Mouse (Mus musculus) c-Kit-positive CD71-negative TER-119-negative erythroid progenitor cells, embryonic 14.5 days (primary cell): ENCODE measurements around the gene Xrra1.

Source experiments
- DNase-seq: peaks from one replicate; pipeline ENCODE4 v3.0.0-alpha.2; 2013; ENCODE audit warnings: low read depth

Xrra1 gene

DNA sequence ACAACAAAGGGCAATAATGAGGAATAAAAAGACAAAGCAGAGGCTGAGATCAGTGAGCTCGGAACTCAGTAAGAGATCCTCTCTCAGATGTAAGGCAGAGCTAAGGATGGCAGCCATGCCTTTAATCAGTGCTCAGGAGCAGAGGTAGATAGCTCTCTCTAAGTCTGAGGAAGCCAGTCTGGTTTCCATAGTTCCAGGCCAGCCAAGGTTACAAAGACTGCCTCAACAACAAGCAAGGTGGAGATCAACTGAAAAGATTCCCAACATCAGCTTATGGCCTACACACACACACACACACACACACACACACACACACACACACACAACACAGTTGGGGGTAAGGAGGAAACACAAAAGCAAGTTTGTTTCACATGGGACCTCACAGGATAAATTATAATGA is 7.8 kb upstream of the Xrra1 start:
- no peak for DNase-seq

GRCm38 (mm10) chr7:99851618-99852017 is 7.3 kb upstream of the Xrra1 start:
- no peak for DNase-seq

GRCm38 (mm10) chr7:99853350-99853749 is 5.6 kb upstream of the Xrra1 start:
- no peak for DNase-seq

DNA sequence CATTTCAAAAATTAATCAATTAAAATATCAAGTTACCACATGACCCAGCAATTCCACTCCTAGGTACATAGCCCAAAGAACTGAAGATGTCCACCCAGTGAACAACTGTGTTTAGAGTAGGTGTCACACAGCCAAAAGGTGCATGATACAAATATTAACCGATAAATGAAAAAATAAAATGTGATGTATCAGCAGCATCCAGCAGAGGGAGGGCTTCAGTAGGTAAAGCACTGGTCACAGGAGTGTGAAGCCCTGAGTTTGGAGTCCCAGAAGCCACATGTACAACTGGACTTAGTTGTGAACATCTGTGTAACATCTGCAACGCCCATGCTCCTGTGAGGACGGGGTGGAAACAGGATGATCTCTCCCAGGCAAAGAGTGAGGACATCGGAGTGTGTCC is 4.6 kb upstream of the Xrra1 start:
- no peak for DNase-seq

GRCm38 (mm10) chr7:99856266-99856861 is 2.6 kb upstream of the Xrra1 start:
- DNase-seq, result no peak

- DNase-seq, result no peak
Observed at GRCm38 (mm10) chr7:99858175-99858812, 622 bp upstream of the Xrra1 start.

GRCm38 (mm10) chr7:99863362-99863761 is 4.4 kb downstream of the Xrra1 start, which contains the start of gene Spcs2:
TSS of gene Spcs2 (minus strand) at chr7:99863462.
- no peak for DNase-seq

DNA sequence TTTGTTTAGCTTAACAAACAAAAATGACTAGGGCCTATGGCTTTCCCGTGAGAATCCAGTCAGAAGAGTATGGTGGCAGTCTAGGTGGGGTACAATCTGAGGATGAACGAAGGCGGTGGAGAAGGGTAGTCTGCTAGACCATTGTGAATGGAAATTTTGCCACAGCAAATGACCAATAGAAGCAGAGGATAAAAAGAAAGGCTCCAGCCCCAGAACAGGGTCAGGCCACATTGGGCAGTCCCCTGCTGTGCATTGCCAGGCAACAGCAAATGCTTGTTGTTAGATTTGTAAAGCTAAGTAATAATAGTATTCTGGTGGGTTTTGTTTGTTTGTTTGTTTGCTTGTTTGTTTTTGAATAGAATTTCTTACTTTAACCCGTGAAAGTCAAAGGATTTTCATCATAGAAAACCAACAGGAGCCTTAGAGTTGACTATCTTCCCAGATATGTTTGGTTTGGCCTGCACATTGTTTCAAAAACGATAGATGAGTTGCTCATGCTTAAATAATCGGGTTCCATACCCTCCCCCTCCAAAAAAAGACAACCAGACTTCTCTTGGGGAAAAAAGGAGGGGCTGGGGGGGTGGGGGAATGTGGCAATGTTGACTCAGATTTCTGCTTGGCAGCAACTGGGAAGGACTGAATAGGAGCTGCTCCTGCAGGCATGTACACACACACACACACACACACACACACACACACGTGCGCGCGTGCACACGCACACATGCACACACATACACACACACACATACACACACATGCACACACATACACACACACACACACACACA is 5.5 kb downstream of the Xrra1 start:
- no peak for DNase-seq

GRCm38 (mm10) chr7:99865219-99865618 is 6.3 kb downstream of the Xrra1 start:
- DNase-seq, result no peak

DNA sequence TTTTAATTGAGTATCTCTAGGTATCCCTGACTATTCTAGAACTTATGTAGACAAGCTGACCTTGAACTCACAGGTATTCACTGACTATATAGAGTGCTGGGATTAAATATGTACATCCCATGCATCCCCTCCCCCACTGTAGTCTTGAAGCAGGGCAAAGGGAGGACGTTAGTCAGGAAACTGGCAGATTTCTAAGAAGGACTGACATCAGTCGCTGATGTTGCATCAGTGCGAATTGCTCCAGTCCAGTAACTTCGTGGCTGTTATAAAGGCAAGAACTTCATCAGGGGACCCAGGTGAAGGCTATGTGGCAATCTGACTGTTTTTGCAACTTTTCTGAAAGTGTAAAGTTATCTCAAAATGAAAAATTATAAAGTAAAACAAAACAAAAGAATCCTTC is 10.4 kb downstream of the Xrra1 start:
- no peak for DNase-seq

DNA sequence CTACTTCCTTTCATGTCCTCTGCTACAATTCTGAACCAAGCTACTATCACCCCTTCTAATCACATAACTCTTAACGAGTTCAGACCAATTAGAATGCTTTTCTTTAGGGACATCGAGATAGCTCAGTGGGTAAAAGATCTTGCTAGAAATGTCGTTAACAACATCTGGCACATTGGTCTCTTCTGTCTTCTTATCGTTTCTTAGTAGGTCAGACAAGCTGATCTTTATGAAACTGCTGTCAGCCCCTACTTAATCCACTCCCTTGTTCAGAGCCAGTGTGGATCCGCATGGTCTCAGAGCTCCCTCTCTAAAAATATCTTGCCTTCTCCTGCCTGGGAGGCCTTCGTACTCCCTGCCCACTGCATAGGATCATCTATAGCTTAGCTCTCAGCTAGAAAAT is 15.0 kb downstream of the Xrra1 start:
- DNase-seq, result no peak

- DNase-seq, result no peak
Observed at GRCm38 (mm10) chr7:99875891-99876290, 17.0 kb downstream of the Xrra1 start.

- peak; percentile 84 for DNase-seq
Observed at GRCm38 (mm10) chr7:99876345-99876744, 17.4 kb downstream of the Xrra1 start.

DNA sequence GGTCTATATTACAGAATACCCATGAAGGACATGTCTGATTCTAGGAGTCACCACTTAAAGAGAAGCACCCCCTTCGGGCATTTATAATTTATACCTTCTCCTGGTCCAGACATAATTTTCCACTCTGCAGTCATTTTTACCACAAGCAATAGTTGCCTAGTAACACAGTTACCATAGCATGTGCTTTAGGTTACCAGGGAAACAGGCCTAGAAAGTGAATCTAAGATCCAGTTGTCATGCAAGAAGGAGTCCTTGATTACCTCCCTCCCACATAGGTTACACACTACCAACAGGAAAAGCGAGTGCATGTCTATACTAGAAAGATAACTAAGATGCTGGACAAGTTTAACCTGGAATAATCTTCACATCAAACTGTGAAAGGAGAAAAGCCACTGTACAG is 19.3 kb downstream of the Xrra1 start:
- DNase-seq, result no peak

GRCm38 (mm10) chr7:99887230-99887735 is 28.4 kb downstream of the Xrra1 start:
- DNase-seq, result no peak

DNA sequence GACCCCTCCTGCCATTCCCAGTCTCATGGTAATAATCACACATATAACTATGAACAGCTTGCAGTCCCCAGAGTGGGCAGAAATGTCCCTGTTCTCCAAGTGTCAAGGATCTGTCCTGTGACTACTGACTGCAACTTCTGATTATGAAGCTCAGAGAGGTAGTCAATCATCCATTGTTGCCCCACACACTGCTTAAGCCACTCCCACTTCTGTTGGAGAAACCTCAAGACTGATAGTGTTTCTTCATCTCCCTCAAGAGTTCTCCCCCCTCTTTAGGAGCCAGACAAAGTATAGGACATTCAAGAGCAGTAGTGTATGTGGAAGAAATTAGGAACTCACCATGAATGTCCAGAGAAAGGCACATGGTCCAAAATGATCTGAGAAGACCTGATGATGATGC is 28.8 kb downstream of the Xrra1 start:
- DNase-seq, result no peak

GRCm38 (mm10) chr7:99889175-99889880 is 30.4 kb downstream of the Xrra1 start:
- no peak for DNase-seq

DNA sequence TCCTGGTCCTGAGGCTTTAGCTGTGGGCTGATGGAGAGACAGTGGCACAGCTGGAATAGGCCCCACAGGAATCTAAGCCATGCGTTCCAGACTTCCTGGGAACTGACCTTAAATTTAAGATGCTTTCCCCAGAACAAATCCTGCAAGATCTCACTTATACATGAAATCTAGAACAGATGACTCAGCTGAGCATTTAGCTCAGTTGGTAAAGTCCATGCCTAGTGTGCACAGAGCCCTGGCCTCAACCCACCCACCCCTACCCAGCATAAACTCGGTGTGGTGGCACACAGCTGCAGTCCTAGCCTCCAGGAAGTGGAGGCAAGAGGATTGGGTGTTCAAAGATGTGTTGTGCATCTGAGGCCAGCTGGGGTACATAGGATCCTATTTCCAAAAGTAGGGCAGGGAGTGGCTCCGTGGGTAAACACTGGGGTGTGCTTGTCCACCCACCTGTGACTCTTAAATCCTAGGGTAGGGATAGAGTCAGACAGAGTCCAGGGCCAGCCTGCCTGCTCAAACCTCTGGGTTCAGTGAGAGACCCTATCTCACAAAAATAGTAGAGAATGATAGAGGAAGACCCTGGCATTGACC is 31.3 kb downstream of the Xrra1 start:
- DNase-seq, result no peak

- DNase-seq, result no peak
Observed at GRCm38 (mm10) chr7:99891471-99891870, 32.6 kb downstream of the Xrra1 start.

GRCm38 (mm10) chr7:99892351-99892750 is 33.4 kb downstream of the Xrra1 start:
- no peak for DNase-seq

GRCm38 (mm10) chr7:99893967-99894366 is 35.1 kb downstream of the Xrra1 start:
- no peak for DNase-seq

DNA sequence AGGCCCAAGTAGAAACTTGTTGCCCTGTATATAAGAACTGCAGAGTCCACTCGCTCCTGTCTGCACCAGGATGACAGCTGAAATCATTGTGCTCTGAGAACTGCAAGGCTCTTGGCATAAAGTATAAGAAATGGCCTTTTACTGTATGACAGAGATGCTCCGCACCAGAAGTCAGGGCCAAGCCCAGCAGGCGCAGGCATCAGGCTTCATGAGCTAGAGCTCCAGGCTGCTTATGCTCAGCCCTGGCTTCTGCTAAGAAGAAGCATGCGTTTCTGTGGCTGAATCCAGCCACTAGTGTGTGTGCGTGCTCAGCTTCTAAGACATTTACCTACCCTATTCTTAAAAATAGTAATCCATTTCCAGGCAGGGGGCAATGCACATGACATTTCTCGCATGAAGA is 35.6 kb downstream of the Xrra1 start:
- DNase-seq, result no peak
